Mouse (Mus musculus): ENCODE measurements at regions not wholly inside any gene's neighbourhood (a gene's known extent, or its start where the extent isn't known, plus 50 kb on each side); places are given as distances from the start of the nearest gene placed in this dataset.

- DNase-seq (ENCODE audit: low spot score) = no peak
Observed at GRCm38 (mm10) chr2:148292442-148292841, 102.7 kb upstream of the Sstr4 start.

- no peak for DNase-seq (ENCODE audit: low spot score)
Observed at GRCm38 (mm10) chr2:148292895-148293294, 102.2 kb upstream of the Sstr4 start.

DNA sequence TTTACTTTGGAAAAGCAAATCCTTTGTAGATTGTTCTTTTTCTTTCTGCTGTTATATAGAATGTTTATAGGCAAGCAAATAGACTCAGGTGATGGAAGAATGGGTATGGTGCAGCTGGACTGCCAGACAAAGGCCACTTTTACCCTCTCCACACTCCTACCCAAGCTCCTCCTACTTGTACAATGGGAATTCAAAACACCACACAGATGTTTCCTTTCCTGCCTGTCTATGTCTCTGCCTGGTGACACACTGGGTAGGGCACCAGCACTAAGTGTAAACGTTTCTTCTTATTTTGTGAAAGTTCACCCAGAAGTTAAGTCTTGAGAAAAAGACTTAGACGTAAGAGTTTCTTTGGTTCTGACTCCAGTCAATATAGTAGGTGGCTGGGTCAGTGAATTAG lies 94.3 kb upstream of the Sstr4 start:
- no peak for DNase-seq (ENCODE audit: low spot score)

DNA sequence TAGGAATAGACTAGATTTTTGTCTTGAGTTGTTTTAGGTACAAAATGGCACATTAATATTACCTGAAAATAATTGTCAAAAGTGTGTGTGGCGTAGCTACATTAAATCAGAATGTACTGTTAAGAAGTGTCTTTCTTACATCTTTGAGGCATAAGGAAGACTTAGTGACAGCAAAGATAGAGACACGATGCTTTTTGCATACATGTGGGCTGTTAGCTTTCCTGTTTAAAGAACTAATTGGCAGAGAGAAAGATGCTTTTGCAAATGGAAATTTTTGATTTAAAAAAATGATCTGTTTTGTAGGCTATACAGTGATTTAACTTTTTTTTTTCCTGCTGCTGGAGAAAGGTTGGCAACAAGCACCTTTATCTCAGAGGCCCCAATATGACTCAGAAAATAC lies 82.9 kb upstream of the Sstr4 start:
- no peak for DNase-seq (ENCODE audit: low spot score)

DNA sequence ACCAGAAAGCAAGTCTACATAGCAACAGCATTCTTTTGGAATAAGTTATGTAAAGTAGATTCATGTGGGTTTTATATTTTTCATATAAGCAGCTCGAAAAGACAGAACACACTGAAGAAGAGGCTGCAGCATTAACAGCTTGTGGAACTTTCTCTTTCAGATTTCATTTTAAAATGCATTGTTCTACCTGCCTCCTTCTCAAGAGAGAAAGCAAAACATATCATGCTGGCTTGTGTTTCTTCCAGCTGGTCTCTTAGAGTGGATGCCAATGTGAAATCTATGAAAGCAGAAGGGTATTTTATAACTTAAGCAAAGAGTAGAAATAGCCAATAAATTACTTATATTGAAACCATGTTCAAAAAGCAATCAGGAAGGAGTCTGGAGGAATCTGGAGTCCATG lies 74.2 kb upstream of the Sstr4 start:
- no peak for DNase-seq (ENCODE audit: low spot score)

DNA sequence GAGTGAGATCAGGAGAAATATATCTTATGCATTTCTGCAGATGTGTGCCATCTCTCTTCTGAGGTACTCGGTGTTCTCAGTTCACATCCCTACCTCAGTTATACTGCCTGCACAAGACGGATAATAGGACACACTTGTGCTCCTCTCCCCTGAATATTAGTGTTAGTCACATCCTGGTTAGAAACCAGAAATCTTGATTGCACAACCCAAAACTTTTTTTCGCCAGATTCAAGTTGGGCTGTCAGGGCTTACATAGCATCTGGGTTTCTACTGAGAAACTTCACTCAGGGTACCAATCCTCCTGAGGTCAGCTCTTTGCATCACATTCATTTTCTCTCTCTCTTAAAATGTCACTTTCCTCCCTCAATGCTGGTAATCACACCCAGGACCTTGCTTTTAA lies 69.8 kb upstream of the Sstr4 start:
- no peak for DNase-seq (ENCODE audit: low spot score)

DNA sequence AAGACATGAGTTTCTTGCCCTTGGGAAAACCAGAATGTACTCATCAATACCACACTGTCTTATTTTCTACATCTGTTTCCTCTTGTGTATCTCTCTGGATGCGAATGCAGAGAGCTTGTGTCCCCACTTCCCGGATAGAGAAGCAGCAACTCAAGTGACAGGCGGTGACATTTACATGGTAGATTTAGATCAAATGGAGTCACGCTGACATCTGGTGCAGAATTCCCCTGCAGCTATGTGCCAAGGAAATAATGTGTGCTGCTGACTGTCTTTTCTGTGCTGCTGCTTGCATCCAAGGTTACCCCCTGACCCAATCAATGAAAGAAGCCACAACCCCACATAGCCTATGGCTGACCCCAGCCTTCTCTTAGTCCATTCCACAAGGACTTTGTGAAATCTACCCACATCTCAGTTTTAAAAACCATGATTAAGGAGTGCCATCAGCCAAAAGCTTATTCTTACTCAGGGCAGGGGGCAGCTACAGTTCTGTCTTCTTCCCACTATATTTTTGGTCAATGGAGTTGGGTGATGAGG lies 69.2 kb upstream of the Sstr4 start:
- no peak for DNase-seq (ENCODE audit: low spot score)

- no peak for DNase-seq (ENCODE audit: low spot score)
Observed at GRCm38 (mm10) chr2:148326414-148326813, 68.7 kb upstream of the Sstr4 start.

- no peak for DNase-seq (ENCODE audit: low spot score)
Observed at GRCm38 (mm10) chr2:148327552-148327951, 67.6 kb upstream of the Sstr4 start.

- DNase-seq (ENCODE audit: low spot score) = no peak
Observed at GRCm38 (mm10) chr2:148330368-148330767, 64.8 kb upstream of the Sstr4 start.

DNA sequence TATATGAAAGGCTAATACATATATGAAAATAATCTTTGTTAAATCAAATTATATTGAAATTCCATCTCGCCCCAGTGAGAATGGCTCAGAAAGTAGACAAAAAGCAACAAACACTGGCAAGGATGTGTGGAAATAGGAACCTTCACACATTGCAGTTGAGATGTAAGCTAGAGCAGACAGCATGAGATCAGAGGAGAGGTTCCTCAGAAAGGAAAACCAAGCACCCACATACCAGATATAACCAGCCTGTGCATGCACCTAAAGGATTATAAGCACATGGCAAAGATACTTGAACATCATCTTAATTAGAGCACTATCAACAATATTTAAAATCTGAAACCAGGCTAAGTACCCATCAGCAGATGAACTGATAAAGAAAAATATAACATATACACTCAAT lies 60.6 kb upstream of the Sstr4 start:
- DNase-seq (ENCODE audit: low spot score) = no peak

DNA sequence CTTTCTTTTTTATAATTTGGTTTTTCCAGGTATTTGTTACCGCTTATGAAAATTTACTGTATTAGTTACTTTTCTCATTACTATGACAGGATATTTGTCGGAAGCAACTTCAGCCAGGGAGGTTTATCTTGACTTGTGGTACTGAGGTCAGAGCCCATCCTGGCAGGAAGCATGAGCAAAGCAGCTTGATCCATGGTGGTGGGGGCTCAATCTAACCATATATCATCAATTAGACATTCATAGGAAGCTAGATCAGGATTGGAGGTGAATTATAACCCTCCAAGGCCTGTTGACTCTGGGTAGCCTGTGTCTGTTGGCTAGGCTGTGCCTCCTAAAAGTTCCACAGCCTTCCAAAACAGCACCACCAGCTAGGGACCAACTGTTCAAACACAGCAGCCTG lies 58.5 kb upstream of the Sstr4 start:
- no peak for DNase-seq (ENCODE audit: low spot score)

DNA sequence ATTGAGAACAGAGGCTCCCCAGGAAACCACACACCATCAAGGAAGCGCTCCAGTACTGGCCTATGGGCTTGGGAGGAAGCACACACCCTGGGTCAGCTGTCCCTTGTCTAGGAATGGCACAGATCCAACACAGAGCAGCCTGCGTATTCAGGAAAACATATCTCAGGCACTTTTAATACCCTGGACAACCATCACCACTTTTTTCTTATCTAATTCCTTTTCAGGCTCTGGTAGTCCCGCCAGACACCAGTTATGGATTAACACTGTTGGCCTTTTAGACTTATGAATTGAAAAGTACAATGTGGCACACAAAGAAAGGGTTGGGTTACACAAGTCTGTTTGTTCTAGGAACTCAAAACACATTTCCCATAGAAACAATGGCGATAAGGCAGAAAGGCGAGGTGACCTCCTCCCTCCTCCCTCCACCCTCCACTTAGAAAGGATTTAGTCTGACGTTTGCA lies 56.8 kb upstream of the Sstr4 start:
- peak; percentile 8 for DNase-seq (ENCODE audit: low spot score)

- no peak for DNase-seq (ENCODE audit: low spot score)
Observed at GRCm38 (mm10) chr2:148338894-148339293, 56.2 kb upstream of the Sstr4 start.

- no peak for DNase-seq (ENCODE audit: low spot score)
Observed at GRCm38 (mm10) chr2:148344193-148344592, 51.0 kb upstream of the Sstr4 start.
